Mouse (Mus musculus) limb, embryonic 14.5 days (tissue): Measurements from ENCODE around the gene Dcaf8. TPM values are rescaled to one million over a fixed set of nuclear protein-coding genes. Genes with fewer than 3 reads are reported as not detected.

Experiments used
- ATAC-seq: fragments of 200-750 bp; cut with Nextera tagmentation; 2 replicates; pipeline ENCODE4 v1.8.0; 2017; ENCODE audit warnings: low read depth, moderate number of reproducible peaks, moderate TSS enrichment; ENCODE audit not compliant: low FRiP score
- DNase-seq: peaks from one replicate; pipeline ENCODE4 v3.0.0-alpha.2; 2015; ENCODE audit warnings: low spot score
- H3K27ac ChIP-seq: fragments of 300-500 bp; sonication (generic); replicated peaks from 2 replicates; pipeline ENCODE4 v1.5.1; 2014; ENCODE audit warnings: low read depth, mild to moderate bottlenecking, low read length, moderate library complexity, mixed read lengths
- H3K27me3 ChIP-seq: fragments of 300-500 bp; sonication (generic); 2 replicates; pipeline ENCODE4 v1.6.1; 2014; ENCODE audit warnings: low read length, mixed read lengths; ENCODE audit not compliant: control insufficient read depth, insufficient read depth
- H3K36me3 ChIP-seq: fragments of 300-500 bp; sonication (generic); 2 replicates; pipeline ENCODE4 v1.6.1; 2014; ENCODE audit warnings: mild to moderate bottlenecking, low read length, moderate library complexity, mixed read lengths; ENCODE audit not compliant: control insufficient read depth, insufficient read depth
- H3K4me1 ChIP-seq: fragments of 300-500 bp; sonication (generic); 2 replicates; pipeline ENCODE4 v1.6.1; 2014; ENCODE audit warnings: antibody characterized with exemption, low read length, mixed read lengths; ENCODE audit not compliant: control insufficient read depth, insufficient read depth
- H3K4me2 ChIP-seq: fragments of 300-500 bp; sonication (generic); replicated peaks from 2 replicates; pipeline ENCODE4 v1.6.1; 2014; ENCODE audit warnings: low read depth, mild to moderate bottlenecking, low read length, moderate library complexity; ENCODE audit not compliant: severe bottlenecking
- H3K4me3 ChIP-seq: fragments of 300-500 bp; sonication (generic); replicated peaks from 2 replicates; pipeline ENCODE4 v1.5.1; 2014; ENCODE audit warnings: low read length
- H3K9ac ChIP-seq: fragments of 300-500 bp; sonication (generic); 2 replicates; pipeline ENCODE4 v1.6.1; 2014; ENCODE audit warnings: mild to moderate bottlenecking, low read depth, low read length, moderate library complexity; ENCODE audit not compliant: severe bottlenecking
- H3K9me3 ChIP-seq: fragments of 300-500 bp; sonication (generic); 2 replicates; pipeline ENCODE4 v1.6.1; 2016; ENCODE audit warnings: low read length; ENCODE audit not compliant: control insufficient read depth
- POLR2A ChIP-seq: fragments of 200-500 bp; IDR thresholded peaks from 2 replicates; pipeline ENCODE4 v1.8.0; 2012; ENCODE audit warnings: inconsistent platforms, mild to moderate bottlenecking, moderate library complexity, borderline replicate concordance; ENCODE audit not compliant: insufficient read depth, insufficient read length; ENCODE audit errors: extremely low read depth
- WGBS: fragments of 180-500 bp; shearing (Covaris S2); extraction: QIAGEN DNeasy Blood & Tissue Kit; methylation state at CpG from one replicate; pipeline ENCODE4 v1.1.7; 2014; 5-methylcytosine and 5-hydroxymethylcytosine counted together
- polyA plus RNA-seq, 2 experiments: library from polyadenylated mRNA; depleted of rRNA in 1 of 2; stranded (reverse) in 1 of 2; unstranded in 1 of 2; fragments of >200 nt; fragmentation: Nextera tagmentation in 1 of 2; extraction: Ambion mirVana in 1 of 2; gene quantifications; 2 replicates each; pipeline versions ENCODE4 v1.2.1 to v1.2.3; 2012 to 2014

Gene Dcaf8
- polyA plus RNA-seq, 2 experiments = 120 to 121 TPM

DNA sequence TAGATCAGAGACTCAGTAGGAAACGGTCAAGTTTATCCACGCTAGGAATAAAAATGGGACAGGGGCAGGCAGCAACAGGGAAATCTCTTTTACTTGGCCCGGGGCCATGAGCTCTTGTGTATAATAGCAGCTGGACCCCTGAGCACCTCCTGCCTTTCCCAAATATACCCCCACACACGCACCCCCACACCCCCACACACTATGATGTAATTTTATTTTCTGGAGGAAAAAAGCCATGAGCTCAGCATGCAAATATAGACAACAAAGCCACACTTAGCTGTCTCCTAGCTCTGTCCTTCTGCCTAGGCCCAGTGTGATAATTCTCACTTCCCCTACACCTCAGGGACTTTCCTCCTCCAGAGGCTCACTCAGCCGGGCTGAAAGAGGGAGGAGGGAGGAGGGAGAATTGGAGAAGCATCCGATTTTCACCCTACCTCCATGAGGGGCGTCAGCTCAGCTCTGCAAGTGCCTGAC is 59.3 kb downstream of the Dcaf8 start:
- 22% methylated on average over 7 of the region's 7 CpGs for WGBS
- Histone ChIP-seq H3K27ac (peak overlapping the region; percentile 79; the same call in 1 of the 2 replicates), H3K9ac (peak overlapping the region; percentile 78), H3K4me2 (peak overlapping the region; percentile 78), H3K4me3 (peak overlapping the region; percentile 70), H3K36me3 (peaks cover 8% of the 10 kb centered on the region; the same call in 1 of the 2 replicates), H3K4me1 (peaks cover 42% of the 10 kb centered on the region), H3K27me3 (no peaks in the 10 kb centered on the region), H3K9me3 (no peaks in the 10 kb centered on the region)
- TF ChIP-seq POLR2A = no peak
- ATAC-seq (peak; percentile 9; the same call in 1 of the 2 replicates), DNase-seq (peak; percentile 62)

DNA sequence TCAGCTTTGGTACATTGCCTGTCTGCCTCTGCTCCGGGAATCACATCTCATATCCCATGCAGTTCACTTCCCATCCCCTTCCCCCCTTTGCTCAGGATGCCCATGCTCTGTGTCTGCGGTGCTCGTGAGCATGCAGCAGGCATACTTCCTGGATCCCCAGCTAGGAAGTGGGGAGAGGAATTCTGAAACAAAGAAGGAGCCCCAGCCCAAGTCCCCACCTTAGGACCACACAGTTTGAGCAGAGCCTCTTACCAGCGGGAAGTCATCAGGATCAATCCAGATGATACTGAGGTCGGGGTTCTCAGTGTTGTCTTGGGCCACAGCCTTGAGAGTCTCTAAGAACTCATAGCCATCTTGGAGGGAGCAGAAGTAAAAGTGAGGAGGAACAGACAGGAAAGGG is 64.9 kb downstream of the Dcaf8 start:
- Histone ChIP-seq H3K9me3 (no peaks in the 10 kb centered on the region), H3K4me3 (no peak overlapping the region), H3K27ac (0 out of 2 replicates have a peak overlapping the region, but pooled peaks have one; percentile 5), H3K36me3 (0 out of 2 replicates have a peak, but pooled peaks cover 4% of the 10 kb centered on the region), H3K4me2 (no peak overlapping the region), H3K27me3 (no peaks in the 10 kb centered on the region), H3K9ac (no peak overlapping the region), H3K4me1 (peaks cover 7% of the 10 kb centered on the region; the same call in 1 of the 2 replicates)
- ATAC-seq (no peak), DNase-seq (no peak)
- TF ChIP-seq POLR2A = no peak
- 53% methylated on average over 5 of the region's 5 CpGs for WGBS

DNA sequence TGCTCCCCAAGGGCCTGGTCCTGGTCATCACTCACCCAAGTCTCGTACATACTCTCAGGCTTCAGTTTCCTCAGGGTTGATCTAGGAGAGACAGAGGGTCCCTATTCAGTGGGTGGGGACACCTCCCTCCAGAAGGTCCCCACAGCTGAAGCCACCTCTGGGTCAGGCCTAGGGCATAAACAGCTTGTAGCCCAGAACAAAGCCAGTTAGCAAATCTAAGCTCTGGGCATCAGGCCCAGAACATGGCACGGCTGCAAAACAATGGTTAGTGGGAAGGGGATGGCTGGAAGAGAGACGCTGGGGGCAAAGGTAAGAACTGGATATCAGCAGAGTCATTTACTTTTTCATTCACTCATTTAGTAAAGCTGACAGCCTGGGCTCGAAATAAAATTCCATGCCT is 65.9 kb downstream of the Dcaf8 start:
- Histone ChIP-seq H3K27ac (no peak overlapping the region), H3K4me1 (peaks cover 8% of the 10 kb centered on the region; the same call in 1 of the 2 replicates), H3K4me2 (no peak overlapping the region), H3K36me3 (0 out of 2 replicates have a peak, but pooled peaks cover 4% of the 10 kb centered on the region), H3K4me3 (no peak overlapping the region), H3K9me3 (no peaks in the 10 kb centered on the region), H3K9ac (no peak overlapping the region), H3K27me3 (no peaks in the 10 kb centered on the region)
- no peak for ATAC-seq
- no peak for TF ChIP-seq POLR2A
- no peak for DNase-seq
- WGBS = 81% methylated on average over 4 of the region's 4 CpGs

DNA sequence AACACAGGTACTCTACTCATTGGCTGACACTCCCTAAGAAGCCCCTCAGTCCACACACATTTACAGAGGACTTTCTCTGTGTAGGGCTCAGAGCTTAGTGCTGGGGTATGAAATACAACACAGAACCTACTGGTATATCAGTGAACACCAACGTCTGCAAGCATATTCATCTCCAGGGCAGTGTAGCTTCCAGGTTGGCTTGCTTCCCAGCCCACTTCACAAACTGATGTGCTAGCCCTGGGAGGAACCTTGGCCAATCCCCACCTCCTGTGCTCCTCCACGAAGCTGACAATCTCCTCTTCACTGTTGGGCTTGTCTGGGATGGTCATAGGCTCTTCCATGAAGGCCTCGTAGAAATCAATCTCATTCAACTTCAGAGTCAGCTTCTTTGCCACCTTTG is 66.9 kb downstream of the Dcaf8 start:
- Histone ChIP-seq H3K27ac (no peak overlapping the region), H3K4me2 (no peak overlapping the region), H3K4me1 (peaks cover 18% of the 10 kb centered on the region), H3K9ac (no peak overlapping the region), H3K36me3 (no peaks in the 10 kb centered on the region), H3K27me3 (no peaks in the 10 kb centered on the region), H3K9me3 (no peaks in the 10 kb centered on the region), H3K4me3 (no peak overlapping the region)
- DNase-seq = no peak
- 46% methylated on average over 3 of the region's 3 CpGs for WGBS
- no peak for ATAC-seq
- no peak for TF ChIP-seq POLR2A

DNA sequence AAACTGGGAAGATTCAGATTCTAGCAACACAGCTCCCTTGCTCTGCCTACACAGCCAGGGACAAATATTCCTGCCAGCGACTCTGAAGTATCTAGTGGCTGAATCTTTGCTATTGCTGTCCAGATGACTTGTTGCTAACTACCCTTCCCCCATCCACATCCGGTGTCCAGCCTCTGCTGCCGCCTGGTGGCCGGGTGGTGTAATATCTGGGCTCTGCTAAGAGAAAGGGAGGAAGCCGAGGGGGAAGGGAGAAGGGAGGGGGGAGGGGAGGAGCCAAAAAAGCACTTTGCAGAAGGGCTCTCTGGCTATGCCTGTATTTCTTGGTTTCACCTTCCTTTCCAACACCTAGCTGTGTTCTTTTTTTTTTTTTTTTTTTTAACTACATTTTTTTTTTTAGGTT is 69.3 kb downstream of the Dcaf8 start:
- H3K36me3 ChIP-seq = no peaks in the 10 kb centered on the region
- DNase-seq (peak; percentile 88), ATAC-seq (peak; percentile 38)
- H3K4me1 ChIP-seq = peaks cover 41% of the 10 kb centered on the region
- H3K4me2 ChIP-seq = peak overlapping the region; percentile 36
- H3K27me3 ChIP-seq = no peaks in the 10 kb centered on the region
- TF ChIP-seq POLR2A = no peak
- H3K9ac ChIP-seq = no peak overlapping the region
- H3K4me3 ChIP-seq = no peak overlapping the region
- 0% methylated on average over 5 of the region's 5 CpGs for WGBS
- peak overlapping the region; percentile 76 for H3K27ac ChIP-seq
- no peaks in the 10 kb centered on the region for H3K9me3 ChIP-seq
